Mouse (Mus musculus): ENCODE data around the gene Hsp90aa1. TPM values are rescaled to one million over a fixed set of nuclear protein-coding genes. Genes with fewer than 3 reads are reported as not detected.
A peak's percentile ranks its signal among the peaks of the same experiment; 100 is the strongest.
"Not testable (repeated sequence)": the region's sequence is repeated elsewhere in the genome, so short reads cannot be mapped to it uniquely, and the experiment has no call there.

Gene Hsp90aa1
- polyA plus RNA-seq (2012; rRNA removed): 544 and 648 TPM in 2 replicates

DNA sequence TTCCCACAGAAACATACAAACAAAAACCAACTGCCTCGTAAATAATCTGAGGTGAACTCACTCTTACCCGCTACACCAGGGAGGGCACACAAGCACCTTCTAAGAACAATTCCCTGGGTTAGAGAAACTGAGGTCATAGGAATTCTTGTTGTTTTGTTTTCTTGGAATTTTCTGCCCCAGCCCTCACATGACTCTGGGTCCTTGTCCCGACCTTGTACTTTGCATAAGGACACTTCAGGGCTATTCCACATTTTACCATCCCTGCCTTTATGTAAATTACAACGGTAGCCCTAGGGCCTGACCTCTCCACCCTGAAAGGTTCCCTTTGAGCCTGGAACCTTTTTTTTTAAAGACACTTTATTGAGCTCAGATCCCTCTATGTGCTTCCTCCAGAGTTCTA, at the start of gene Hsp90aa1:
Gene Hsp90aa1, minus strand, starts transcription at position 173 of the 400 bp plus-strand sequence.
- no peak within 1 kb of the TSS for H3K4me3 ChIP-seq (replicated peaks; ENCODE audit: insufficient read depth, low read depth, low read length)
- DNase-seq: no peak
- no peak within 1 kb of the TSS for H3K27ac ChIP-seq (ENCODE audit: insufficient read depth, low read length)
- H3K4me1 ChIP-seq (ENCODE audit: control insufficient read depth, insufficient read depth, low read length): no peaks in the 10 kb centered on the region
- no peaks in the 10 kb centered on the region for H3K27me3 ChIP-seq (ENCODE audit: control insufficient read depth, insufficient read depth, low read length)
- WGBS: 51% methylated on average over 4 of the region's 4 CpGs
- TF ChIP-seq POLR2A (IDR thresholded peaks at IDR 0.05; ENCODE audit: borderline replicate concordance, insufficient read depth, low read length) (no peak), CTCF (IDR thresholded peaks at IDR 0.05; ENCODE audit: borderline replicate concordance, insufficient read depth, low read depth, low read length) (no peak)

DNA sequence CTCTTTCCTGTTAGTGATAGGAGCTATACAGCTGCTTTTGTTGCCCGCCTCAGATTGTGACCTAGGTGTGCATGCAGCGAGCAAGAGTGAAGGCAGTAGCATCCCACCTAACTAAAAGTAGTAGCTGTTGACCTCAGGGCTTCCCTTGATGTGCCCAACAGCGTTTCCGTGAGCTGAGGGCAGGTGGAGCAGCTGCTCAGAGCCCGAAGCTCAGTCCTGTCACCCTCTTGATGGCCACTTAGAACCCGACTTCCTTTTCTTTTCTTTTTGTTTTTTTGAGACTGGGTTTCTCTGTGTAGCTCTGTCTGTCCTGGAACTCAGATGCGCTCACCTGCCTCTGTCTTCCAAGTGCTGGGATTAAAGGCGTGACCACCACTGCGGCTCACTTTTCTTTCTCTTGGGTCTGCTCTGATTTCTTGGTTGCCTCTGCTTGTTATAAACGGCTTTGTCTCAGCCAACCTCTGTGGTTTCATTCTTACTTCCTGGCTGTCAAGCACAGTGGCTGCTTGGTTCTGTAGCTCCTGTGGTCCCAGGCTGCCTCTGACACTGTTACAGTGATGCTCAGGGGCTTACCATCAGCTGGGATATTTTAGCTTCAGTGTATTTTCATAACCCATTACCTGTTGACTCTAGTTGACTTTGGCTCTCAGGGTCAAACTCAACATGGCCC, 48.4 kb upstream of the Hsp90aa1 start:
- TF ChIP-seq POLR2A (IDR thresholded peaks at IDR 0.05; ENCODE audit: borderline replicate concordance, insufficient read depth, low read length): no peak
- TF ChIP-seq CTCF (IDR thresholded peaks at IDR 0.05; ENCODE audit: borderline replicate concordance, insufficient read depth, low read depth, low read length): no peak
- Histone ChIP-seq H3K4me1 (ENCODE audit: control insufficient read depth, insufficient read depth, low read length) (no peaks in the 10 kb centered on the region), H3K27ac (ENCODE audit: insufficient read depth, low read length) (no peak overlapping the region), H3K27me3 (ENCODE audit: control insufficient read depth, insufficient read depth, low read length) (no peaks in the 10 kb centered on the region), H3K4me3 (replicated peaks; ENCODE audit: insufficient read depth, low read depth, low read length) (no peak overlapping the region)
- DNase-seq: no peak
- WGBS: 78% methylated on average over 10 of the region's 10 CpGs

DNA sequence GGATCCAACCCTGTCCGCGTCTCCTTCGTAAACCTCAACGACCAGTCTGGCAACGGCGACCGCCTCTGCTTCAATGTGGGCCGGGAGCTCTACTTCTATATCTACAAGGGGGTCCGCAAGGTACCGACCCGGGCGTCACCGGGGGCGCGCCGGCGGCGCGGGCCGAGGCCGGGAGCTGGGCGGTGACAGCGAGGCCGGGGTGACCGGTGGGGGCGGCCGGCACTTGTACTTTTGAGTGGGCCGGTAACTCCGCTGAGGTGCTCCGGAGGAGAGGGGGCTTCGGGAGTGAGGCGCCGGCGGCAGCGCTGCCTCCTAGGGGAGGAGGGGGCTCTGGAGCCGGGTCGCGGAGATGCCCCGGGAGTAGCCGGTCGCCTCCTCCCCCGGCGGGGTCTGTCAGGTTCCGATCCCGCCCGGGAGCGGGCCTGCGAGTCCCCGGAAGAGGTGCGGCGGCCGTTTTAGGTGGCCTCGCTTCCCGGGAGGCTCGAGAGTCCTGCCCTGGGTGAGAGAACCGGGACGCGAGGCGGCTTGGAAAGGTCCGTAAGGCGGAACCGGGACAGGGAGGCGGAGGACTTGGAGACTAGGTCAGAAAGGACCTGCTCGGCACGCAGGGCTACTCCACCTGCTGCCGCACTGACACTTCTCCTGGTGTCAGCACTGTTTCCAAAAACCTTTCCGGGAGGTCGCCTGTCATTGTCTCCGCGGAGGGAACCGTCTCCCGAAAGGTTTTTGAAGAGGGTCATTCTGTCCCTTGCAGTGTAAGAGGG, 35.8 kb upstream of the Hsp90aa1 start:
- H3K27ac ChIP-seq (ENCODE audit: insufficient read depth, low read length): peak overlapping the region; percentile 84
- no peaks in the 10 kb centered on the region for H3K27me3 ChIP-seq (ENCODE audit: control insufficient read depth, insufficient read depth, low read length)
- peaks cover 3% of the 10 kb centered on the region; the same call in 1 of the 2 replicates for H3K4me1 ChIP-seq (ENCODE audit: control insufficient read depth, insufficient read depth, low read length)
- WGBS: under 1% methylated on average over 71 of the region's 72 CpGs
- TF ChIP-seq POLR2A (IDR thresholded peaks at IDR 0.05; ENCODE audit: borderline replicate concordance, insufficient read depth, low read length) (no peak), CTCF (IDR thresholded peaks at IDR 0.05; ENCODE audit: borderline replicate concordance, insufficient read depth, low read depth, low read length) (no peak)
- H3K4me3 ChIP-seq (replicated peaks; ENCODE audit: insufficient read depth, low read depth, low read length): peak overlapping the region; percentile 91
- DNase-seq: peak in 1 of 2 experiments; percentile 50

DNA sequence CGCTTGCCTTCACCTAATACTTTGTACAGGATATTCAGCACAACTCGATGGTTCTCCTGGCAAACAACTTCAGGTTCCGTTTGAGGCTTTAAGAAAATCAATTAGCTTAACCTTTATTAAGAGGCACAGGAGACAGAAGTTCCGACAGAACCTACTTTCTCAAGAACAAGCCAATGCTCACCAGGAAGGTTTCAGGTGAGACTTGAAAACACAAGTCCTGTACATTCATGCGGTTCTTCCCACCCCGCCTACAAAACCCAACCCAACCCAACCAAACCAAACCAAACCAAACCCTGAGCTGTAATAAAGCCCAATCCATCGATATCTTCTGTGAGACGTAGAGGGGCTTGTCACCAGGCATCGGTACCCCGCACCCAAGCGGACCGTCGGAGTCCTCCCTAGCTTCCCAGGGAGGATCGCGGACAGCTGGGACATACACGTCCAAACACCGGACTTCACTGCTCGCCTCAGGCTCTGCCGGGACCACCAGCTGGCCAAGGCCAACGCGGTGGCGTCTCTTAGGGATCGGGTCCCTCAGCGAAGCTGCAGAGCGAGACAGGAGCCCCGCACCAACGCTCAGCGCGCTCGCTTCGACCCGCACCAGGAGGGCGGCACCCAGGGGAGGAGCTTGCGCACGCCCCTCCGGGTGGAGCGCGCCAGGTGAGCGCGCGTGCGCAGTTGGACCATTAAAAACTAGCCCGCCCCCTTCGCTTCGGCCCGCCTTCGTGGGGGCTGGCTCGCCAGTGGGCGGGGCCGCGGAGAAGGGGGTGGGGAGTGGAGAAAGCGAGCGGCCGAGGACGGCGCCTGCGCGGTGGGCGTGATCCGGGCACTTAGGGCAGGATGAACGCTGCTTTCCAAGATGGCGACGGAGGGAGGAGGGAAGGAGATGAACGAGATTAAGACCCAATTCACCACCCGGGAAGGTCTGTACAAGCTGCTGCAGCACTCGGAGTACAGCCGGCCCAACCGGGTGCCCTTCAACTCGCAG, 34.9 kb upstream of the Hsp90aa1 start, which contains the start of gene Wdr20:
Gene Wdr20, plus strand, starts transcription at position 775 of the 988 bp plus-strand sequence.
- no peaks in the 10 kb centered on the region for H3K27me3 ChIP-seq (ENCODE audit: control insufficient read depth, insufficient read depth, low read length)
- H3K27ac ChIP-seq (ENCODE audit: insufficient read depth, low read length): peak within 1 kb of the TSS; percentile 84
- peaks cover 3% of the 10 kb centered on the region; the same call in 1 of the 2 replicates for H3K4me1 ChIP-seq (ENCODE audit: control insufficient read depth, insufficient read depth, low read length)
- 1% methylated on average over 69 of the region's 69 CpGs for WGBS
- peak; percentile 80 for TF ChIP-seq POLR2A (IDR thresholded peaks at IDR 0.05; ENCODE audit: borderline replicate concordance, insufficient read depth, low read length)
- TF ChIP-seq CTCF (IDR thresholded peaks at IDR 0.05; ENCODE audit: borderline replicate concordance, insufficient read depth, low read depth, low read length): no peak
- H3K4me3 ChIP-seq (replicated peaks; ENCODE audit: insufficient read depth, low read depth, low read length): peak within 1 kb of the TSS; percentile 94
- peak; percentile 98 to 99 for DNase-seq

DNA sequence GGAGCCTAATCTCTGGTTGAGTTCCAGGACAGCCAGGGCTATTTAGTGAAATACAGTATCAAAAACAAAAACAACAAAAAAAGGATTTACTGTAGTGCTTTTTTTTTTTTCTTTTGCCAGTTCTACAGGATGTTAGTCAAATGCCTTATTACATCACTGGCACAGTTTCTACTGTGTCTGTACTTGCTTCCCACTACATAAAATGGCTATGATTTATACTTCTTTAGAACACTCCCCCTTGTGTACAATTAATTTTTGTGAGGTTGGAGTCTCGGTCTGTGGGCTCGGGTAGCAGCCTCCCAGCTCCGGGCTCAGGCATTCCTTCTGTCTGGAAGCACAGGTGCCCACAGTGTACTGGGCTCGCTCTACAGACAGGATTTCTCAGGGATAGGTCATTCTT, 34.1 kb upstream of the Hsp90aa1 start:
- no peaks in the 10 kb centered on the region for H3K27me3 ChIP-seq (ENCODE audit: control insufficient read depth, insufficient read depth, low read length)
- DNase-seq: peak in 1 of 2 experiments; percentile 15
- TF ChIP-seq CTCF (IDR thresholded peaks at IDR 0.05; ENCODE audit: borderline replicate concordance, insufficient read depth, low read depth, low read length) (no peak), POLR2A (IDR thresholded peaks at IDR 0.05; ENCODE audit: borderline replicate concordance, insufficient read depth, low read length) (no peak)
- H3K4me1 ChIP-seq (ENCODE audit: control insufficient read depth, insufficient read depth, low read length): peaks cover 3% of the 10 kb centered on the region; the same call in 1 of the 2 replicates
- no peak overlapping the region for H3K4me3 ChIP-seq (replicated peaks; ENCODE audit: insufficient read depth, low read depth, low read length)
- H3K27ac ChIP-seq (ENCODE audit: insufficient read depth, low read length): no peak overlapping the region
- WGBS: 4% methylated on average over 4 of the region's 4 CpGs

DNA sequence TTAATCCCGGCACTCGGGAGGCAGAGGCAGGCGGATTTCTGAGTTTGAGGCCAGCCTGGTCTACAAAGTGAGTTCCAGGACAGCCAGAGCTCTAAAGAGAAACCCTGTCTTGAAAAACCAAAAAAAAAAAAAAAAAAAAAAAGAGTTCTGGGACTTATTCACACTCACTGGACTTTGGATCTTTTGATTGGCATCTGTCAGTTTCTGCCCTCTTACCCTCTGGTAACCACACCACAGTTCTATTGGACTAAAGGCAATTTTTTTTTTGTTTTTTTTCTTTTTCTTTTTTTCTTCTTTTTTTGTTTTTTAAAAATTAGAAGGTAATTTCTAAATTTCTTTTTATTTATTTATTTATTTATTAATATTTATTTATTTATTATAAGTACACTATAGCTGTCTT, 30.7 kb upstream of the Hsp90aa1 start:
- not testable (repeated sequence) for DNase-seq; H3K4me3 ChIP-seq (replicated peaks; ENCODE audit: insufficient read depth, low read depth, low read length); H3K27me3 ChIP-seq (ENCODE audit: control insufficient read depth, insufficient read depth, low read length); H3K27ac ChIP-seq (ENCODE audit: insufficient read depth, low read length); H3K4me1 ChIP-seq (ENCODE audit: control insufficient read depth, insufficient read depth, low read length)
- WGBS: 98% methylated on average over 3 of the region's 3 CpGs

DNA sequence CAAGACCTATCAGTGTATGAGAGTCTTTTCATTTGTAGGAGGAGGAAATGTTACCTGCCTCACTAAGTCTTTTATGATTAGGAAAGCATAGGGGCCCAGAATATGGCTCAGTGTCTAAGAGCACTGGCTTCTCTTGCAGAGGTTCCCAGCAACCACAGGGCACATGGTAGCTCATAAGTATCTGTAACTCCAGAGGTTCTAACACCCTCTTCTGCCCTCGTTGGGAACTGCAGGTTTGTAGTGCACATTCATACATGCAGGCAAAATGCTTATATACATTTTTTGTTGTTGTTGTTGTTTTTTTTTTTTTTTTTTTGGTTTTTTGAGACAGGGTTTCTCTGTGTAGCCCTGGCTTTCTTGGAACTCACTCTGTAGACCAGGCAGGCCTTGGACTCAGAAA, 23.9 kb upstream of the Hsp90aa1 start:
- Histone ChIP-seq H3K27ac (ENCODE audit: insufficient read depth, low read length) (no peak overlapping the region), H3K27me3 (ENCODE audit: control insufficient read depth, insufficient read depth, low read length) (no peaks in the 10 kb centered on the region), H3K4me1 (ENCODE audit: control insufficient read depth, insufficient read depth, low read length) (no peaks in the 10 kb centered on the region), H3K4me3 (replicated peaks; ENCODE audit: insufficient read depth, low read depth, low read length) (no peak overlapping the region)
- TF ChIP-seq POLR2A (IDR thresholded peaks at IDR 0.05; ENCODE audit: borderline replicate concordance, insufficient read depth, low read length) (no peak), CTCF (IDR thresholded peaks at IDR 0.05; ENCODE audit: borderline replicate concordance, insufficient read depth, low read depth, low read length) (no peak)
- no peak for DNase-seq
- WGBS: 48% methylated on average over 1 of the region's 1 CpGs
